Mouse (Mus musculus) hindbrain, embryonic 15.5 days (tissue): ENCODE data around the gene Pi4kb. TPM values are rescaled to one million over a fixed set of nuclear protein-coding genes. Genes with fewer than 3 reads are reported as not detected.
"Not testable (repeated sequence)": the region's sequence is repeated elsewhere in the genome, so short reads cannot be mapped to it uniquely, and the experiment has no call there.

Source experiments
- ATAC-seq: fragments of 200-750 bp; cut with Nextera tagmentation; 2 replicates; pipeline ENCODE4 v1.8.0; 2017; ENCODE audit warnings: low read depth, moderate number of reproducible peaks, moderate TSS enrichment; ENCODE audit not compliant: low FRiP score
- H3K27ac ChIP-seq: fragments of 300-500 bp; sonication (generic); replicated peaks from 2 replicates; pipeline ENCODE4 v1.5.1; 2015; ENCODE audit warnings: mild to moderate bottlenecking, inconsistent platforms
- H3K27me3 ChIP-seq: fragments of 300-500 bp; sonication (generic); 2 replicates; pipeline ENCODE4 v1.6.1; 2015; ENCODE audit warnings: control low read depth, inconsistent platforms
- H3K36me3 ChIP-seq: fragments of 300-500 bp; sonication (generic); 2 replicates; pipeline ENCODE4 v1.6.1; 2015; ENCODE audit warnings: control low read depth, inconsistent platforms
- H3K4me1 ChIP-seq: fragments of 300-500 bp; sonication (generic); replicated peaks from 2 replicates; pipeline ENCODE4 v1.6.1; 2015; ENCODE audit warnings: control low read depth, inconsistent platforms
- H3K4me2 ChIP-seq: fragments of 300-500 bp; sonication (generic); 2 replicates; pipeline ENCODE4 v1.6.1; 2015; ENCODE audit warnings: moderate library complexity, mild to moderate bottlenecking, inconsistent platforms
- H3K4me3 ChIP-seq: fragments of 300-500 bp; sonication (generic); 2 replicates; pipeline ENCODE4 v1.5.1; 2015; ENCODE audit warnings: mild to moderate bottlenecking, inconsistent platforms
- H3K9ac ChIP-seq: fragments of 300-500 bp; sonication (generic); 2 replicates; pipeline ENCODE4 v1.6.1; 2015; ENCODE audit warnings: inconsistent platforms
- H3K9me3 ChIP-seq: fragments of 300-500 bp; sonication (generic); 2 replicates; pipeline ENCODE4 v1.6.1; 2016; ENCODE audit warnings: control low read depth, inconsistent platforms
- WGBS: fragments of 180-500 bp; shearing (Covaris S2); methylation state at CpG from one replicate; pipeline ENCODE4 v1.1.7; 2015; 5-methylcytosine and 5-hydroxymethylcytosine counted together
- polyA plus RNA-seq: library from polyadenylated mRNA; unstranded; fragments of >200 nt; fragmentation: Nextera tagmentation; extraction: Ambion mirVana; gene quantifications from 2 replicates; pipeline ENCODE4 v1.2.1, GENCODE M21; 2015

Gene Pi4kb
- polyA plus RNA-seq, 1 experiment from 2014 or later = 27.3 TPM

- Histone ChIP-seq H3K36me3 (peaks cover 6% of the 10 kb centered on the region; the same call in 1 of the 2 replicates), H3K4me1 (peaks cover 8% of the 10 kb centered on the region; the same call in 1 of the 2 replicates), H3K9ac (no peak overlapping the region), H3K4me2 (no peak overlapping the region), H3K27me3 (no peaks in the 10 kb centered on the region), H3K4me3 (no peak overlapping the region), H3K9me3 (no peaks in the 10 kb centered on the region), H3K27ac (no peak overlapping the region)
- 40% methylated on average over 5 of the region's 5 CpGs for WGBS
- no peak for ATAC-seq
These were observed 50.7 kb downstream of the Pi4kb start for GRCm38 (mm10) chr3:95025202-95025601.

DNA sequence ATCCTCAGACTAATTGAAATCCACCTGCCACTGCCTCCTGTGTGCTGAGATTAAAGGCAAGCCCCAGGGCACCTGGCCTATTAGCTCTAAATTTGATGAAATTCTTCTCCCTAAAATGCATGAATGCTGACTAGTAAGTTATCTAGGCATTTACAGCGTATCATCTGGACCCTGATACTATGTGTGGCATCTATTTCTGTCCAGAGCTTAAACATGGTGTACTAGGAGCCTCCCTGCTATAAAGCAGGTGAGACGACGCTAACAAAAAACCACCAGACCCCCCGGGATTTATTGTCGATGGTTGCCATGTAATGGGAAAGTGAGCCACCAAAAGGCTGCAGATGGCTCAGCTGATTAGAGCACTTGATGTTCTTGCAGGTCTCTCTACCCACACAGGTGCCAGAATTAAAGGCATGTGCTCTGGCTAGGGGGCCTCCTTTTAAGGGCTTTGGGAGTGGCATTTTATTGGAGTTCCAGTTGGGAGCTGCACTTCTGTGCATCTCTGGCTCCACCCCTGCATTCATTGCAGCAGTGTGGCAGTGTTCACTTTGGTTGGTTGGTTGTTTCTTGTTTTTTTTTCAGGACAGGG, 52.6 kb downstream of the Pi4kb start:
- H3K4me1 ChIP-seq = peaks cover 8% of the 10 kb centered on the region; the same call in 1 of the 2 replicates
- WGBS = 55% methylated on average over 5 of the region's 5 CpGs
- H3K27ac ChIP-seq = no peak overlapping the region
- no peak overlapping the region for H3K9ac ChIP-seq
- no peak for ATAC-seq
- H3K36me3 ChIP-seq = peaks cover 24% of the 10 kb centered on the region
- H3K27me3 ChIP-seq = no peaks in the 10 kb centered on the region
- H3K4me2 ChIP-seq = no peak overlapping the region
- no peaks in the 10 kb centered on the region for H3K9me3 ChIP-seq
- H3K4me3 ChIP-seq = no peak overlapping the region

DNA sequence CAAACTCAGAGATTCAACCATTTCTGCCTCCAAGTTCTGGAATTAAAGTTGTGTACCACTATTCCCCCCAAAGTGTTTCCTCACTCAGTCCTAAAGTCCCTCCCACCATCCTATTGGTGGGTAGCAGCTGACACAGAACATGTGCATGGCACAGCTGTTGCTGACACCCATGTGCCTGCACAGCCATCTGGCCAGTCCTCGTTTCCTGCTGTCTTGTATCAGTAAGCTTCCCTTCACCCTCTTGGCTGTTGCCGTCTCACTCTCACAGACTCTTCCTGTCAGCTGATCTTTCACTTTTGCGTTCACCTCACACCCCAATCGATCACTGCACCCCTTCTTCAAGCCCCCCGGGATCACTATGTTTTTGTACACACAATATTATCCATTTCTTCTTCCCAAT, 53.2 kb downstream of the Pi4kb start:
- Histone ChIP-seq H3K27ac (no peak overlapping the region), H3K4me1 (peaks cover 8% of the 10 kb centered on the region; the same call in 1 of the 2 replicates), H3K9me3 (no peaks in the 10 kb centered on the region), H3K4me3 (no peak overlapping the region), H3K4me2 (no peak overlapping the region), H3K27me3 (no peaks in the 10 kb centered on the region), H3K9ac (no peak overlapping the region), H3K36me3 (peaks cover 28% of the 10 kb centered on the region)
- ATAC-seq = no peak
- 54% methylated on average over 5 of the region's 5 CpGs for WGBS

DNA sequence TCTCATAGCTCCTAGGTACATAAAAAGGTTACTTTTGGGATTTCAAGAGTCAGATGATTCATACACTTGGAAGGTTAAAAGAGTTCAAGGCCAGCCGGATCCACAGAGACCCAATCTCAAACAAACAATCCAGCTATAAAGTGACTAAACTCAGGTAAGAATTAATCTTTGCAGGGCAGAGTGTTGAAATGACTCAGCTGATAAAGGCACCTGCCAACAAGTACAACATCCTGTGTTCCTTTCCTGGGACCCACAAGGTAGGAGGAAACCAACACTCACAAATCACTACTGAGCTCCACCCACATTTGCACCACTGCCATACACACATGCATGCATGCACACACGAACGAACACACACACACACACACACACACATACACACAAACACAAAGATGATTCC, 54.1 kb downstream of the Pi4kb start:
- H3K27me3 ChIP-seq = no peaks in the 10 kb centered on the region
- peaks cover 8% of the 10 kb centered on the region; the same call in 1 of the 2 replicates for H3K4me1 ChIP-seq
- 89% methylated on average over 3 of the region's 3 CpGs for WGBS
- no peak for ATAC-seq
- no peak overlapping the region for H3K9ac ChIP-seq
- no peak overlapping the region for H3K27ac ChIP-seq
- H3K4me3 ChIP-seq = no peak overlapping the region
- H3K4me2 ChIP-seq = no peak overlapping the region
- H3K36me3 ChIP-seq = peaks cover 37% of the 10 kb centered on the region
- no peaks in the 10 kb centered on the region for H3K9me3 ChIP-seq

DNA sequence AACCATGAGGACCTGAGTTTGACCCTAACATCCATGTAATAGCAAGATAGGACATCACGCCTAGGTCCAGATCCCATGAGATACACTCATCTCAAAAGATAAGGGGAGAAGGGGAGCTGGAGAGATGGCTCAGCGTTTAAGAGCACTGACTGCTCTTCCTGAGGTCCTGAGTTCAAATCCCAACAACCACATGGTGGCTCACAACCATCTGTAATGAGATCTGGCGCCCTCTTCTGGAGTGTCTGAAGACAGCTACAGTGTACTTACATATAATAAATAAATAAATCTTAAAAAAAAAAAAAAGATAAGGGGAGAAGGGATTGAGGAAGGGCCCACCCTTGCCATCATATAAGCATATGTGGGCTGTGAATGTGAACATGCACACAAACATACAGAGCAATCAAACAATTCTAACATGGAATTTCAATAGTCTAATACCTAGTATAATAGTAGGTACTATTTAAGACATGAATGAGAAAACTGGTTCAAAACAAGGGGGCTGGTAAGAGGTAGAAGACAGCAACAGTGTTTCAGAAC, 54.8 kb downstream of the Pi4kb start:
- H3K27ac ChIP-seq, H3K27me3 ChIP-seq, H3K4me1 ChIP-seq, H3K9me3 ChIP-seq, H3K9ac ChIP-seq, ATAC-seq, H3K4me3 ChIP-seq, H3K4me2 ChIP-seq: not testable (repeated sequence)
- WGBS = 82% methylated on average over 3 of the region's 3 CpGs
- peaks cover 44% of the 10 kb centered on the region for H3K36me3 ChIP-seq

DNA sequence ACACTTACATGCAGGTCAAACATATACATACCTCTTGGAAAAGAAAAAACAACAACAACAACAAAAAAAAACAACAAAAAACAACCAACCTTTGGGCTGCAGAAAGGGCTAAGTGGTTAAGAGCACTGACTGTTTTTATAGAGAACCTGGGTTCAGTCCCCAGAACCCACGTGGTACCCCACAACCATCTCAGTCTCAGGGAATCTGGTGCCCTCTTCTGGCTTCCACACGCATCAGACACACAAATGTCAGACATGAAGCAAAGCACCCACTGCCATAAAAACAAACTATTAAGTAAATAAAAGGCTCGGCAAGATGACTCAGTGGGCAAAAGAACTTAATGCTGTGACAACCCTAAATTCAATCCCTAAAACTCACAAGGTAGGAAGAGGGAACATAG, 55.4 kb downstream of the Pi4kb start:
- Histone ChIP-seq H3K27me3 (no peaks in the 10 kb centered on the region), H3K36me3 (peaks cover 50% of the 10 kb centered on the region), H3K27ac (no peak overlapping the region), H3K4me1 (0 out of 2 replicates have a peak, but pooled peaks cover under 1% of the 10 kb centered on the region), H3K9ac (no peak overlapping the region), H3K4me3 (no peak overlapping the region), H3K9me3 (no peaks in the 10 kb centered on the region), H3K4me2 (no peak overlapping the region)
- ATAC-seq = no peak
- 76% methylated on average over 3 of the region's 3 CpGs for WGBS

DNA sequence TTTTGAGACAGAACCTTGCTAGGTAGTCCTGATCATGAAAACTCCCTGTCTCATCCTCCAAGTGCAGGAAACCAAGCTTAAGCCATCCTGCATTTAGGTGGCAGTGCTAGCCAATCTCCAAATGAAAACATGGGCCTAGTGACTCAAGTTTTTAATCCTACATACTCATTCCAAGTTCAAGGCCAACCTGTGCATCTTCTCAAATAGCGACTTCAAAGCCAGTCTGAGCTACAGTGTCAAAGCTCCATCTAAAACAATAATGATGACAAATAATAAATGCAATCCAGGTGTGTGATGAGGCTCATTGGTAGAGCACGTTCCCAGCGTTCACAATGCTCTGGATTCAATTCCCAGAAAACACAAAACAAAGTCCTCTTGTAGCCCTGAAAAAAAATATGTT, 67.1 kb downstream of the Pi4kb start:
- WGBS = 12% methylated on average over 3 of the region's 3 CpGs
- Histone ChIP-seq H3K9me3 (no peaks in the 10 kb centered on the region), H3K36me3 (peaks cover 10% of the 10 kb centered on the region), H3K9ac (peak overlapping the region; percentile 91), H3K27ac (no peak overlapping the region; the same call in 1 of the 2 replicates), H3K27me3 (no peaks in the 10 kb centered on the region), H3K4me2 (peak overlapping the region; percentile 60), H3K4me3 (peak overlapping the region; percentile 92), H3K4me1 (peaks cover 19% of the 10 kb centered on the region)
- ATAC-seq = no peak

- H3K36me3 ChIP-seq = peaks cover 9% of the 10 kb centered on the region
- peak; percentile 99 for ATAC-seq
- no peaks in the 10 kb centered on the region for H3K27me3 ChIP-seq
- H3K4me3 ChIP-seq = peak within 1 kb of the TSS; percentile 92
- peak within 1 kb of the TSS; percentile 91 for H3K9ac ChIP-seq
- H3K27ac ChIP-seq = peak within 1 kb of the TSS; percentile 74
- H3K9me3 ChIP-seq = no peaks in the 10 kb centered on the region
- under 1% methylated on average over 36 of the region's 36 CpGs for WGBS
- H3K4me1 ChIP-seq = peaks cover 19% of the 10 kb centered on the region
- peak within 1 kb of the TSS; percentile 60 for H3K4me2 ChIP-seq
These were observed 67.8 kb downstream of the Pi4kb start, which contains the start of gene Psmd4 for GRCm38 (mm10) chr3:95042166-95042837. Psmd4 (minus strand) TSS chr3:95042614.

DNA sequence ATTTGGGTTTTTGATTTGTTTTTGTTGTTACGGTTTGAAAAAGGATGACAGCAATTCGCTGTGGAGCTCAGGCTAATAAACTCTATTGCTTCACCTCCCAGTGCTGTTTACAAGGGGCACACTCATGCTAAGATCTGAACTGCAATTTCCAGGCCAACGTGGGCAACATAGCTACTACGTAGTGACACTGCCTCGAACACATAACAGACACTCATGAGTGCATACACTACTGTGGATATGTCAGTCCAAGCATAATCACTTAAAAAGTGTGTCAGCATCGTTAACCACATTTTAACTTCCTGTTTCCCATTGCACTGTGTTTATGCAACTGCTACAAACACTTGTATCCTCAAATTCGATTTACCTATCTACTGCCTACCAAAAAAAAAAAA, 68.3 kb downstream of the Pi4kb start:
- H3K27me3 ChIP-seq = no peaks in the 10 kb centered on the region
- H3K36me3 ChIP-seq = peaks cover 9% of the 10 kb centered on the region
- peak overlapping the region; percentile 60 for H3K4me2 ChIP-seq
- WGBS = 32% methylated on average over 7 of the region's 7 CpGs
- peak overlapping the region; percentile 92 for H3K4me3 ChIP-seq
- H3K4me1 ChIP-seq = peaks cover 19% of the 10 kb centered on the region
- peak; percentile 63 for ATAC-seq
- peak overlapping the region; percentile 15 for H3K9ac ChIP-seq
- no peaks in the 10 kb centered on the region for H3K9me3 ChIP-seq
- peak overlapping the region; percentile 66 for H3K27ac ChIP-seq

GRCm38 (mm10) chr3:95043251-95043650, 68.7 kb downstream of the Pi4kb start:
- H3K27ac ChIP-seq = no peak overlapping the region
- no peak overlapping the region for H3K9ac ChIP-seq
- H3K4me3 ChIP-seq = no peak overlapping the region
- ATAC-seq = no peak
- H3K4me1 ChIP-seq = peaks cover 19% of the 10 kb centered on the region
- H3K9me3 ChIP-seq = no peaks in the 10 kb centered on the region
- H3K4me2 ChIP-seq = no peak overlapping the region
- H3K27me3 ChIP-seq = no peaks in the 10 kb centered on the region
- 79% methylated on average over 6 of the region's 6 CpGs for WGBS
- H3K36me3 ChIP-seq = peaks cover 9% of the 10 kb centered on the region

DNA sequence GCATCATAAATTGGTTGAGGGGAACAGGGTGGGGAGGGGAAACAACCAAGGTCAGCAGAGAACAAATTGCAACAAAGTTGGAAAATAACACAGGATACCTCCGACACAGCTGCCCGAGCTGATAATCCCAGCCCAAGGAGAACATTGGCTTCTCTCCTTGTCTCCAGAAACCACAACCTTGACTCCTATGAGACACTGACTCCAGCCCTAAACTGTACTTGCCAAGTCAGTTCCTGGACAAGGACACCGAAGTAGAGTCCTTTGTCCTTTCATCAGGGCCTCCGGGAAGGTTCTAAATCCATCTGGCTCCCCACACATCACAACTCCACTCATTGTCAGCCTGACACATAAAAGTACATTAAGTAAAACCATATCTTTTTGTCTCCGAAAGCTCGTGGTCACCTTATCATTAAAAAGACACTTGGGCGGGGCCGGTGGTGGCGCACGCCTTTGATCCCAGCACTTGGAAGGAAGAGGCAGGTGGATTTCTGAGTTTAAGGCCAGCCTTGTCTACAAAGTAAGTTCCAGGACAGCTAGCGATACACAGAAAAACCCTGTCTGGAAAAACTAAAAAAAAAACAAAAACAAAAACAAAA, 72.0 kb downstream of the Pi4kb start:
- H3K9me3 ChIP-seq = no peaks in the 10 kb centered on the region

DNA sequence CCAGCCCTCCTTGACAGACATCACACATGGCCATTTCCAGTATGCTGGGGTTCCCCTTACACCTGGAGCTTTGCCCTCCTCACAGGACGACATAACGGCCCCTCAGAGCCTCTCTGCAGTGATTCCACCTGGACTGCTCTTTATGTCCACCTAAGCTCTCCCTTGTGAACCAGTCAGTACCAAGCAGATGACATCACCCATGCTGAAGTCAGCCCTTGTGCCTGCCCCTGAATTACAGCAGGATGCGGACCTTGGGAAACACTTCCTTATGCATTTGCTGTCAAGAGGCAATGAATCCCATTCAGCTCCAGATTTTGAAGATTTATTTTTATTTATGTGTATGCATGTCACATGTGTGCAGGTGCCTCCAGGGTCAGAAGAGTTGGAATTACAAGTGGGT, 73.4 kb downstream of the Pi4kb start:
- Histone ChIP-seq H3K36me3 (no peaks in the 10 kb centered on the region), H3K4me1 (0 out of 2 replicates have a peak, but pooled peaks cover under 1% of the 10 kb centered on the region), H3K4me3 (no peak overlapping the region), H3K27me3 (0 out of 2 replicates have a peak, but pooled peaks cover 2% of the 10 kb centered on the region), H3K9me3 (no peaks in the 10 kb centered on the region), H3K27ac (no peak overlapping the region), H3K9ac (no peak overlapping the region), H3K4me2 (no peak overlapping the region)
- WGBS = 78% methylated on average over 3 of the region's 3 CpGs
- no peak for ATAC-seq

More for the DNA sequence above, 72.0 kb downstream of the Pi4kb start:
- Histone ChIP-seq H3K9ac (no peak overlapping the region), H3K27ac (no peak overlapping the region), H3K27me3 (0 out of 2 replicates have a peak, but pooled peaks cover 2% of the 10 kb centered on the region), H3K4me1 (peaks cover 6% of the 10 kb centered on the region), H3K4me2 (no peak overlapping the region), H3K36me3 (no peaks in the 10 kb centered on the region), H3K4me3 (no peak overlapping the region)
- no peak for ATAC-seq
- 91% methylated on average over 11 of the region's 11 CpGs for WGBS
